Mouse (Mus musculus): ENCODE results near the gene Utp20. TPM values are rescaled to one million over a fixed set of nuclear protein-coding genes. Genes with fewer than 3 reads are reported as not detected.
"Not testable (repeated sequence)": the region's sequence is repeated elsewhere in the genome, so short reads cannot be mapped to it uniquely, and the experiment has no call there.

Gene Utp20
- polyA plus RNA-seq, 2 experiments, result 6.6 to 6.7 TPM

DNA sequence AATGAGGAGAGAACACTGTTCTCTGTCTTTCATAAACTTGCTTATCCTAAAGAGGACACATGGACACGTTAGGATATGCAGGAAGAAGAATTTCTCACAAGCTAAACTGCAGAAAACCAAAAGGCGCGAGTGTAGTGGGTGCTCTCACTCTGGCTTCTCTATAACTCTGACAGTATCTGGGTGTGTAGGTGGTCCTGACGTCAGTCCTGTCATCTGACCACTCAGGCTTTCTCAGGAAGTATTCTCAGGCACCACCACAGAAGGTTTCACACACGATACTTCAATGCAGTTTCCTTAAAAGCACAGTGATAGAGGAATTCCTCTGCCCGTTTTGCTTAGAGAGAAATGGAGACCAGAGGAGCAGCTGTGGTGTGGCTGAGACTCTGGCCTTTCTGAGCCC, 50.4 kb downstream of the Utp20 start:
- ATAC-seq (ENCODE audit: insufficient read depth), result no peak
- Histone ChIP-seq H3K9ac (replicated peaks) (no peak overlapping the region), H3K4me2 (ENCODE audit: low read depth) (no peak overlapping the region), H3K27ac (no peak overlapping the region), H3K36me3 (replicated peaks; ENCODE audit: control insufficient read depth, insufficient read depth, low read depth) (peaks cover 7% of the 10 kb centered on the region), H3K4me3 (ENCODE audit: insufficient read depth in 1 of 2, low read depth in 2 of 2, low read length in 2 of 2) (no peak overlapping the region), H3K27me3 (ENCODE audit: control insufficient read depth, insufficient read depth, low read length) (no peaks in the 10 kb centered on the region), H3K4me1 (replicated peaks; ENCODE audit: control insufficient read depth in 2 of 2, insufficient read depth in 2 of 2, low read length in 1 of 2) (no peaks in the 10 kb centered on the region), H3K9me3 (ENCODE audit: control insufficient read depth, low read length) (no peaks in the 10 kb centered on the region)
- no peak for TF ChIP-seq EP300 (IDR thresholded peaks at IDR 0.05; ENCODE audit: low read depth)
- no peak for TF ChIP-seq CTCF (IDR thresholded peaks at IDR 0.05; ENCODE audit: low read depth)
- DNase-seq (ENCODE audit: low read depth in 3 of 3, low spot score in 3 of 3), result no peak
- 70% methylated on average over 6 of the region's 6 CpGs for WGBS (ENCODE audit: insufficient replicate concordance)

DNA sequence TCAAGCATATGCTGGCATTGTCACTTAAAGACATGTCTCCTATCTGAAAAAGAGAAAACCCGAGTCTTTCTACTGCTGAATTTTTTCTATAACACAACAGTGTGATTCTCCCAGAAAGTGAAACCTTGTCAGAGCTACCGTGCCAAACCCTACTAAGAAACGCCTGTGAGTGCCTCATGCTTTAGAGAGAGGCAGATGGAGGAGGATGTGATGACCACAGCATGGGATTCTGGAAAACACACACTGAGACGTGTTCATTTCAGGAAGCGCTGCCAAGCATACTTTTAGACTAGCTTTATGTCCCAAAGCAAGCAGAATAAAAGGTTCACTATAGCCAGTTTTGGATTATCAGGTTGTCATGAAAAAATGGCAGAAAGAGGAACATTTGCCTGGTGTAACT, 53.6 kb downstream of the Utp20 start:
- H3K9ac ChIP-seq (replicated peaks); DNase-seq (ENCODE audit: low read depth in 3 of 3, low spot score in 3 of 3); H3K27me3 ChIP-seq (ENCODE audit: control insufficient read depth, insufficient read depth, low read length); H3K4me1 ChIP-seq (replicated peaks; ENCODE audit: control insufficient read depth in 2 of 2, insufficient read depth in 2 of 2, low read length in 1 of 2); H3K27ac ChIP-seq; H3K9me3 ChIP-seq (ENCODE audit: control insufficient read depth, low read length); ATAC-seq (ENCODE audit: insufficient read depth); H3K4me2 ChIP-seq (ENCODE audit: low read depth); H3K4me3 ChIP-seq (ENCODE audit: insufficient read depth in 1 of 2, low read depth in 2 of 2, low read length in 2 of 2): not testable (repeated sequence)
- WGBS (ENCODE audit: insufficient replicate concordance), result 70% methylated on average over 5 of the region's 5 CpGs
- H3K36me3 ChIP-seq (replicated peaks; ENCODE audit: control insufficient read depth, insufficient read depth, low read depth), result peaks cover 11% of the 10 kb centered on the region

DNA sequence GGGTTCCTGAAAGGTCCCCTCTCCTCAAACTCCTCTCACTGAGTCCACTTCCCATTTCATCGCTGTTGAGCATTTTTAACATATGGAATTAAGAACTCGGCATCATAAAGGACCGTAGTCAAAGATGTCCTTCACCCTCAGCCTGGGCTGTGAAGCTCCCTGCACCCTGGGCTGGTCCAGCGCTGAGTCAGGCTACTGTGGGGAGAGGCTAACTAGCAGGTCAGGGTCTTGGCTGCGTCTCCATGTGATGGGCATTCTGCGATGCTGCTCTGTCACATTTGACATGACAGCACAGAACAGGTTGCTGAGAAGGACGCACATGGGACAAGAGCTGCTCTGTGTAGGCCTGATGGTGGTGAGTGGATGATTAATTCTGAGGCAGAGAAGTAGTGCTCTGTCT, 56.9 kb downstream of the Utp20 start:
- H3K4me1 ChIP-seq (replicated peaks; ENCODE audit: control insufficient read depth in 2 of 2, insufficient read depth in 2 of 2, low read length in 1 of 2), result no peaks in the 10 kb centered on the region; a peak in 1 of 4 replicates
- no peak for DNase-seq (ENCODE audit: low read depth in 3 of 3, low spot score in 3 of 3)
- no peaks in the 10 kb centered on the region for H3K9me3 ChIP-seq (ENCODE audit: control insufficient read depth, low read length)
- no peak overlapping the region for H3K4me3 ChIP-seq (ENCODE audit: insufficient read depth in 1 of 2, low read depth in 2 of 2, low read length in 2 of 2)
- no peak overlapping the region for H3K4me2 ChIP-seq (ENCODE audit: low read depth)
- H3K27me3 ChIP-seq (ENCODE audit: control insufficient read depth, insufficient read depth, low read length), result no peaks in the 10 kb centered on the region
- ATAC-seq (ENCODE audit: insufficient read depth), result no peak
- 83% methylated on average over 7 of the region's 7 CpGs for WGBS (ENCODE audit: insufficient replicate concordance)
- H3K36me3 ChIP-seq (replicated peaks; ENCODE audit: control insufficient read depth, insufficient read depth, low read depth), result peaks cover 8% of the 10 kb centered on the region
- no peak overlapping the region for H3K27ac ChIP-seq
- no peak overlapping the region for H3K9ac ChIP-seq (replicated peaks)
- TF ChIP-seq EP300 (IDR thresholded peaks at IDR 0.05; ENCODE audit: low read depth) (no peak), CTCF (IDR thresholded peaks at IDR 0.05; ENCODE audit: low read depth) (no peak)

GRCm38 (mm10) chr10:88768961-88769360, 57.6 kb downstream of the Utp20 start:
- H3K36me3 ChIP-seq (replicated peaks; ENCODE audit: control insufficient read depth, insufficient read depth, low read depth), result peaks cover 8% of the 10 kb centered on the region
- H3K4me3 ChIP-seq (ENCODE audit: insufficient read depth in 1 of 2, low read depth in 2 of 2, low read length in 2 of 2), result no peak overlapping the region
- no peak for ATAC-seq (ENCODE audit: insufficient read depth)
- TF ChIP-seq EP300 (IDR thresholded peaks at IDR 0.05; ENCODE audit: low read depth) (no peak), CTCF (IDR thresholded peaks at IDR 0.05; ENCODE audit: low read depth) (no peak)
- no peak for DNase-seq (ENCODE audit: low read depth in 3 of 3, low spot score in 3 of 3)
- no peaks in the 10 kb centered on the region for H3K9me3 ChIP-seq (ENCODE audit: control insufficient read depth, low read length)
- no peaks in the 10 kb centered on the region for H3K27me3 ChIP-seq (ENCODE audit: control insufficient read depth, insufficient read depth, low read length)
- H3K4me2 ChIP-seq (ENCODE audit: low read depth), result no peak overlapping the region
- 24% methylated on average over 5 of the region's 5 CpGs for WGBS (ENCODE audit: insufficient replicate concordance)
- H3K4me1 ChIP-seq (replicated peaks; ENCODE audit: control insufficient read depth in 2 of 2, insufficient read depth in 2 of 2, low read length in 1 of 2), result no peaks in the 10 kb centered on the region; a peak in 1 of 4 replicates
- no peak overlapping the region for H3K27ac ChIP-seq
- H3K9ac ChIP-seq (replicated peaks), result no peak overlapping the region

- ATAC-seq (ENCODE audit: insufficient read depth), result no peak
- H3K36me3 ChIP-seq (replicated peaks; ENCODE audit: control insufficient read depth, insufficient read depth, low read depth), result peaks cover 11% of the 10 kb centered on the region
- no peak for DNase-seq (ENCODE audit: low read depth in 3 of 3, low spot score in 3 of 3)
Measured at GRCm38 (mm10) chr10:88765431-88766142, 61.0 kb downstream of the Utp20 start.

More at GRCm38 (mm10) chr10:88765431-88766142, 61.0 kb downstream of the Utp20 start:
- H3K4me3 ChIP-seq (ENCODE audit: insufficient read depth in 1 of 2, low read depth in 2 of 2, low read length in 2 of 2), result no peak overlapping the region
- H3K27ac ChIP-seq, result no peak overlapping the region
- H3K9ac ChIP-seq (replicated peaks), result no peak overlapping the region
- WGBS (ENCODE audit: insufficient replicate concordance), result 74% methylated on average over 15 of the region's 15 CpGs
- no peaks in the 10 kb centered on the region for H3K9me3 ChIP-seq (ENCODE audit: control insufficient read depth, low read length)
- H3K4me1 ChIP-seq (replicated peaks; ENCODE audit: control insufficient read depth in 2 of 2, insufficient read depth in 2 of 2, low read length in 1 of 2), result no peaks in the 10 kb centered on the region; a peak in 1 of 4 replicates
- no peaks in the 10 kb centered on the region for H3K27me3 ChIP-seq (ENCODE audit: control insufficient read depth, insufficient read depth, low read length)
- H3K4me2 ChIP-seq (ENCODE audit: low read depth), result no peak overlapping the region
- no peak for TF ChIP-seq CTCF (IDR thresholded peaks at IDR 0.05; ENCODE audit: low read depth)
- no peak for TF ChIP-seq EP300 (IDR thresholded peaks at IDR 0.05; ENCODE audit: low read depth)
